Mouse (Mus musculus): ENCODE results near the gene Catsperz. TPM values are rescaled to one million over a fixed set of nuclear protein-coding genes. Genes with fewer than 3 reads are reported as not detected.

Catsperz gene
- total RNA-seq, 2 experiments from 2014 or later = not detected

DNA sequence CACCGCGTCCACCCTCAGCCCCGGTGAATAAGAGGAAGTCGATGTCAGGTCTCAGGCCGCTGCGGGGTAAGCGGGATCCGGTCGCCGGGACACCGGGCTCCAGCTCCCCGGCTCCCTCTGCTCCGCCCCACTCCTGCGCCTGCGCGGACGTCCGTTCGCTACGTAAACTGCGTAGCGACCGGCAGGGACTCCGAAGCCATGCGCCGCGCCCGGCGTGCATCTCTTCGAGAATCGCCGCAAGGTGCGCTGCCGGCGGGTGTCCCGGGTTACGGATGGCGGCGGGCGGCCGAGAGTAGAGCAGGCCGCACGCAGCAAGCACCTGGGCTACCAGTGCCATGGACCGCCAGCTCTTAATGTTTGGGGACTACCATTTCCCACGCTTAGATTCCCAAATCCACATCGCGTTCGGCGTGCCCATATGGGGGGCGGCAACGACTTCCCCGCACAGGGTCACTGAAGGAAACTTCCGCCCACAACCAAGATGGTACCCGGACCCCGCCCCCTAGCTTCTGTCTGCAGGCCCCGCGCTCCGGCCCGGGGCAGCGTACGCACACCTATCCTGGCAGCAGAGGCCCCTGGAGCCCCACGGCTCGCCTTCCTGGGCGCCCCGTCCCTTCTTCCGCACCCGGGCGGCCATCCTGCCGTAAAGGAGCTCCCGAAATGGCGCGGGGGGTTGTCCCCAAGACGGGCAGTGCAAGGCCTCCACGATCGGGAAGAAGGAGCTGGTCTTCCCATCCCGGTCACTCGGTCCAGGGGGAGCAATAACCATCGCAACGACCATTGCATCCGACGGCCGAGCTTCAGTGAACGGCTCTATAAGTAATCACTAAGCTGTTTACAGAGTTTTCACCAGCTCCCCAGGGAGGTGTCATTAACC, 16.4 kb upstream of the Catsperz start, which contains the start of gene Bad:
Bad (plus strand) TSS at position 490 of the 877 bp plus-strand sequence.
- peak; percentile 34 for TF ChIP-seq CTCF (IDR thresholded peaks at IDR 0.05)
- peak within 1 kb of the TSS; percentile 95 for H3K27ac ChIP-seq
- H3K4me3 ChIP-seq = peak within 1 kb of the TSS; percentile 93
- DNase-seq = peak; percentile 96
- intact Hi-C loops (cut with DNase I) = loop anchor here (1.0 kb wide), 1 partner anchor 10 kb away; no protein-coding TSS in a partner anchor

DNA sequence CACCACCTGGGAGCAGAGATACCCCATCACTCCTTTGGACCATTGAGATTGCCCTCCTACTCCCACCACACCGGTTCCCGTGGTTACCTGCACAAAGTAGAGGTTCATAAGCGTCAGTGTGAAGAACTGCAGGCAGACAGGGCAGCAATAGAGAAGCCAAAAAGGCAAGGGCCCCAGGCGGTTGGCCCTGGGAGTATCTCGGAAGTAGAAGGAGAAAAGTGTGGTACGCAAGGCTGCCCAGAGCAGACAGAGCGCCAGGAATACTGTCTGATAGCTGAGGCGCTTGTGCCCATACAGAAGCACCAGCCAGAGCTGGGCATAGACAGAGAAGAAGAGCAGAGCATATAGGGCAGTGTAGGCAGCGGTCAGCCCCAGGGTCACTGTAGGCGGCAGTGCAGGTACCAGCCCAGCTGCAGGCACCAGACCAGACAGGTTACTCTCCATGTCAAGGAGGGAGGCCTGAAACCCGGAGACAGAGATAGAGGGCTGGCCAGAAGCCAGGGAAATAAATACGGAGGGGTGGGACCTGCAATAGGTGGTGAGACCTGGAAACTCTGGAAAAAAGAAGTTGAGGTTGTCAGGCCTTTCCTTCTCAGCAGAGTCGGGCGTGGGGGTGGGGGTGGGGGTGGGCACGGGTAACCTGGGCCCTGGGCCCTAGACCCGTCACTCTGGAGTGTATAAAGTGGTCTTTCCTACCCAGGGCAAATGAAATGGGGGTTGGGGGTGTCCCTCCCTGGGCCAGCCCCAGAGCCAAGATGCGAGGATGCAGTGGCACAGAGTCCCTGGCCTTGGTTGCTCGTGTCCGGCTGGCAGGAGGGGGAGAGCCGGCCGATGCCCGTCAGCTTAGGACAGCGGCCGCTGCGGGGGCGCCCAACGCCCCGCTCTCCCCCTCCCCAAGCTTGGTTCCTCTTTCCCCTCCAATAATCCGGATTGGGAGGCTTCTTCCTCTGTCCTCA, 15.5 kb upstream of the Catsperz start:
- peak overlapping the region; percentile 93 for H3K4me3 ChIP-seq
- TF ChIP-seq CTCF (IDR thresholded peaks at IDR 0.05) = no peak
- intact Hi-C loops (cut with DNase I) = no loop called here
- DNase-seq = no peak
- H3K27ac ChIP-seq = peak overlapping the region; percentile 95

GRCm38 (mm10) chr19:6939106-6940002, 14.2 kb upstream of the Catsperz start:
- Histone ChIP-seq H3K27ac (no peak overlapping the region), H3K4me3 (no peak overlapping the region)
- no peak for DNase-seq
- TF ChIP-seq CTCF (IDR thresholded peaks at IDR 0.05) = no peak
- intact Hi-C loops (cut with DNase I) = no loop called here

DNA sequence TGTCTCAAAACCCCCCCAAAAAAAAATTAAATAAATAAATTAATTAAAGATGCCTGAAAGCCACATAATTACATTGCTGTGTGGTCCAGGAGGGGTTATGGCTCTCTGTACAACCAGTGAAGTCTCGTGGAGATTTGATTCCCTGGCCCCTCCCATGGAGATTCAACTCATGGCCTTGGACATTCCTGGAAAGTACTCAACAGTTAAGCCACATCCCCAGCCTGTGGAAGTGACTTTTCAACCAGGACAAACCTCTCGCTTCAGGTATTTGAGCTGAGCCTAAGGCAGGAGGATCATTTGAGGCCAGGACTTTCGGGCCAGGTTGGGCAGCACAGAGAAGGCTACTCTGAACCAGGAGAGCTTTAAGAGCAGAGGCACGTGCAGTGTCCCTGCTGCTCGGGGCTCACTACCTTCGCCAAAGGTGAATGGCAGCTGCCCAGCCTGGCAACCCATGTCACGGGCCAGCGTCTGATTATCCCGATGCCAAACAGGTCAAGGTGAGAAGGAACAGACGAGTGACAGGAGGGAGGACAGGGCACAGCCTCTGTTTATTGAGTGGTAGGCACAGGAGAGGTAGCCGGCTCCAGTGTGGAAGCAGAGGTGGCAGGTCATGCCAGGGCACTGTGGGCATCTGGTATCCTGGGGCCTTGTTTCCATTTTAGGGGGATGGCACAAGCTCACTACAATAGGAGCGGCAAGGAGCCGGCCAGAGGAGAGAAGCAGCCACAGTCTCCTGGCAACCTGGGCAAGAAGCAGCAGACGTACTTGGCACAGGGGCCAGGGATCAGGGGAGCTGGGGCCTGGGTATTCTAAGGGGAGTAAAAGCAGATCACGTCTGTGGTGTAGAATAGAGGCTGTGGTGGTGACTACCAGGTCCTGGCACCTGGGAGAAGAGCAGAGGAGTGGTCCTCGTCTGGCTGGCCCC, 12.6 kb upstream of the Catsperz start:
- intact Hi-C loops (cut with DNase I) = no loop called here
- peak overlapping the region; percentile 48 for H3K27ac ChIP-seq
- no peak overlapping the region for H3K4me3 ChIP-seq
- peak; percentile 41 for DNase-seq
- TF ChIP-seq CTCF (IDR thresholded peaks at IDR 0.05) = no peak

DNA sequence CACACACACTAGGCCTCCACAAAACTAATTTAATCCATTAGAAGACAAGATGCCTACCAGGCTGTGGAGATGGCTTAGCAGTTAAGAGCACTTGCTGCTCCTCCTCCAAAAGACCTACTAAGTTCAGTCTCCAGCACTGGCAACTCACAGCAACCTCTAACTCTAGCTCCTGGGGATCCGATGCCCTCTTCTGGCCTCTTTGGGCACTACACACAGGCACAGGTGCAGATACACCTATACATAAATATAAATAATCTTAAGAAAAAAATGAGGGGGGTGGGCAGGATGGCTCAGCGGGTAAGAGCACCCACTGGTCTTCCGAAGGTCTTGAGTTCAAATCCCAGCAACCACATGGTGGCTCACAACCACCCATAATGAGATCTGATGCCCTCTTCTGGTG, 11.1 kb upstream of the Catsperz start:
- TF ChIP-seq CTCF (IDR thresholded peaks at IDR 0.05) = peak; percentile 51
- no peak overlapping the region for H3K4me3 ChIP-seq
- H3K27ac ChIP-seq = no peak overlapping the region
- intact Hi-C loops (cut with DNase I) = no loop called here
- no peak for DNase-seq

DNA sequence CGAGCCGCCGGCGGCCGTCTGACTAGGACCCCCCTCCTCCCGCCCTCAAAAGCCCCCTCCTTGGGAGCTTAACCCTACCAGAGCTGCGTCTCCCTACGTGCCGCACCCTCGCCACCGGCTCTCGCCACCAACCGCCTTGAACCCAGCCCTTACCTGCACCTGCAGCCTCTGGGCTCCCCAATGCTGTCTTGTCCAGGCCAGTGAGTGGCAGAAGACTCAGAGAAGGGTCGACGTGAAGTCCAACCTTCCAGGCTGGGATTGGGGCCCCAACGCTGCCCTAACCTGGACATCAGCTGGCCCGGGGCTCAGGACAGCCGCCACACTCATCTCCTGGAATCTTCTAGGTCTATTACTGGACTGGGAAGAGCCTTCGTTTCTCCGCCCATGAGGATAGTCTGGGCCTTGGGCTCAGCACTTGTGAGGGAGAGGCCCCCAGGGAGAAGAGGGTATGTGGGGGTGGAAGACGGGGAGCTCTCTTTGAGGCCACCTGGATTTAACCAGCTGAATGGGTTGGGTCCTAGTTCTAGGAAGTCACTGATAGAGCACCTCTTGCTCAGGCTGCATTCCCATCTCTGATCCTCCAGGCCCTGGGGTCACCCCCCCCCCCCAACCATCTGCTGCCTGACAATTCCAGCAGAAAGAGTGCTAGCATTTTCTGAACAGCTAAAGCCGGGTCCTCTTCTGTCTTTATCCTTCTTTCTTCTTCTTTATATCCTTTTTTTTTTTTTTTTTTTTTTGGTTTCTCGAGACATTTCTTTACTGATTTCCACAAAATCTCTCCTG, 9.2 kb upstream of the Catsperz start, which contains the start of gene Kcnk4:
Kcnk4 (minus strand) TSS at position 321 of the 783 bp plus-strand sequence.
- intact Hi-C loops (cut with DNase I) = no loop called here
- Histone ChIP-seq H3K27ac (no peak within 1 kb of the TSS), H3K4me3 (peak within 1 kb of the TSS; percentile 72)
- no peak for TF ChIP-seq CTCF (IDR thresholded peaks at IDR 0.05)
- DNase-seq = no peak

GRCm38 (mm10) chr19:6933436-6934194, 8.4 kb upstream of the Catsperz start:
- DNase-seq = peak; percentile 52
- H3K4me3 ChIP-seq = peak overlapping the region; percentile 72
- no peak overlapping the region for H3K27ac ChIP-seq
- intact Hi-C loops (cut with DNase I) = no loop called here
- no peak for TF ChIP-seq CTCF (IDR thresholded peaks at IDR 0.05)

- no peak for TF ChIP-seq CTCF (IDR thresholded peaks at IDR 0.05)
- intact Hi-C loops (cut with DNase I) = no loop called here
- peak overlapping the region; percentile 72; the same call in 1 of the 2 replicates for H3K4me3 ChIP-seq
- H3K27ac ChIP-seq = no peak overlapping the region
- no peak for DNase-seq
These were observed 7.9 kb upstream of the Catsperz start for GRCm38 (mm10) chr19:6933102-6933435.

- no peak for TF ChIP-seq CTCF (IDR thresholded peaks at IDR 0.05)
- intact Hi-C loops (cut with DNase I) = no loop called here
- no peak for DNase-seq
- no peak overlapping the region for H3K27ac ChIP-seq
- H3K4me3 ChIP-seq = no peak overlapping the region
These were observed 6.8 kb upstream of the Catsperz start for GRCm38 (mm10) chr19:6932018-6932417.

- no peak for TF ChIP-seq CTCF (IDR thresholded peaks at IDR 0.05)
- DNase-seq = no peak
- Histone ChIP-seq H3K27ac (no peak overlapping the region), H3K4me3 (no peak overlapping the region)
- intact Hi-C loops (cut with DNase I) = no loop called here
These were observed 5.8 kb upstream of the Catsperz start for GRCm38 (mm10) chr19:6931002-6931401.

Data from gastrocnemius, adult 2 months (tissue).